Mouse (Mus musculus): Measurements from ENCODE around the gene Tmigd3.

DNA sequence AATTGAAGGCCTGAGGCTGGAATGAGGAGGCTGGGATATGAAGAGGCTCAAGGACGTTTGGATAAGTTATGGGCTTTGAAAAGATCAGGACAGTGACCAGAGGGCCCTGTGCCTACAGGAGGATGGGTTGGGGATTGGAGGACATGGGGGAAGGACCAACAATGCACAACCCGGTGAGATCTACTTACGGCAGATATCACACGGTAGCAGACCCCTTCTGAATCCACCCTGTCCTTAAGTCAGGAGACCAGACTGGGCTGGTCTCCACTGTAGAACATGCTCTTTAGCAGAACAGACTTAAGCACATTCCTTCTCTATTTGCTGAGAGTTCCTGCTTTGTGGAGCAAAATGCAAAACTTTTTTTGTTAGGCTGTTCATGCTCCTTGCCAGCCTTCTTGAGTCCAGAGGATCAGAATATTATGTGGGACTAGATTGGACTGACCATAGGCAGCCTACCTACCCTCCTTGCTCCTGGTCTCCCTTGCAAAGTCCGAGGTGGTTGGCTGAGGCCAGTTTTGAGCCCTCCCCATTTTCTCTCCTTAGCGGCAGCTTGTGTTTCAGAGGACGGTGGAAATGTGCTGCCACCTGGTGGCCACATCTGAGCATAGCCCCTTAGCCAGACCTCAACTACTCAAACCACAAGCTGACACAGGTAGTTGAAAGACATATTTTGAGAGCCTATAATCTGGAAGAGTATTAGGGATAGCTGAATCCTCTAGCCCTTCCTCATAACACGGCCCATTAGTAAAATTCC is 28.9 kb downstream of the Tmigd3 start:
- peak; percentile 83 for TF ChIP-seq CTCF (conservative IDR thresholded peaks at IDR 0.05; ENCODE audit: low read length)
- no peak for TF ChIP-seq NANOG (IDR thresholded peaks at IDR 0.05; ENCODE audit: borderline replicate concordance, low read length)
